Mouse (Mus musculus): Measurements from ENCODE around the gene Synj1. TPM values are rescaled to one million over a fixed set of nuclear protein-coding genes. Genes with fewer than 3 reads are reported as not detected.

Synj1 gene
- polyA plus RNA-seq, 1 experiment from 2014 or later, result 72.0 TPM

DNA sequence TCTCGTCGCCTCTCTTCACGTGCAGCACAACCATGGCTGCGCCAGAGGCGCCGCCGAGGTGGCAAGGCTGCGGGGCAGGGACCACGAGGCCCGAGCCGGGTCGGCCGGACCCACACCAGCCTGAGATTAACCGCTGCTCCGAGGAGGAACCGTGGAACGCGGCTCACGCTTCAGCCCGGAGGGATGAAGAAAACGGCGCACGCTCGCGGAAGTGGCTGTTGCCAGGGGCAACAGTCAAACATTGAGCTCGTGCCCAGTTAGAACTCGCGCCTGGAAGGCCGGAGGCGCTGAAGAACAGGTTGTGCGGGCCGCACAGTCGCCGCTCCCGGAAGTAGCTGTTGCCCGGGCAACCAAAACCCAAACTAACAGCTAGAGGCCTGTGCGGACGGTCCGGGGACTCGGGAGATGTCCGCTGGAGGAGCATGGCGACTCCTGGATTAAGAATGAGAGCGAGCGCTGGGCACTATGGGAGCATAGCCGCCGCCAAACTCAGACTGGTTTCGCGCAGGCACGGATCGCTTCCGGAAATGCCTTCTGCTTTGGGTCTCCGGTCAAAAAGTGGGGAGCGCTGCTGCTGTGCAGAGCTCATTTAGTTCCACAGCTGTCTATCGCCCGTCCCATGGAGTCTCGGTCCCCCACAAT lies 76.3 kb downstream of the Synj1 start, which contains the start of gene Cfap298:
TSS of gene Cfap298 (minus strand) at position 428 of the 642 bp plus-strand sequence.
- Histone ChIP-seq H3K9ac (replicated peaks; ENCODE audit: low read depth, low read length) (peak within 1 kb of the TSS; percentile 72), H3K36me3 (ENCODE audit: control insufficient read depth, insufficient read depth, low read length) (peaks cover 15% of the 10 kb centered on the region), H3K4me2 (ENCODE audit: low read depth, low read length) (peak within 1 kb of the TSS; percentile 77), H3K4me3 (ENCODE audit: low read depth, low read length) (peak within 1 kb of the TSS; percentile 86), H3K4me1 (ENCODE audit: control insufficient read depth, insufficient read depth, low read length) (peaks cover 5% of the 10 kb centered on the region; the same call in 1 of the 2 replicates), H3K27ac (ENCODE audit: low read depth, low read length) (peak within 1 kb of the TSS; percentile 81), H3K9me3 (ENCODE audit: control insufficient read depth, low read length) (no peaks in the 10 kb centered on the region), H3K27me3 (ENCODE audit: control insufficient read depth, insufficient read depth, low read length) (no peaks in the 10 kb centered on the region)
- peak; percentile 98 for ATAC-seq (ENCODE audit: low read depth)
- WGBS, result under 1% methylated on average over 56 of the region's 56 CpGs

DNA sequence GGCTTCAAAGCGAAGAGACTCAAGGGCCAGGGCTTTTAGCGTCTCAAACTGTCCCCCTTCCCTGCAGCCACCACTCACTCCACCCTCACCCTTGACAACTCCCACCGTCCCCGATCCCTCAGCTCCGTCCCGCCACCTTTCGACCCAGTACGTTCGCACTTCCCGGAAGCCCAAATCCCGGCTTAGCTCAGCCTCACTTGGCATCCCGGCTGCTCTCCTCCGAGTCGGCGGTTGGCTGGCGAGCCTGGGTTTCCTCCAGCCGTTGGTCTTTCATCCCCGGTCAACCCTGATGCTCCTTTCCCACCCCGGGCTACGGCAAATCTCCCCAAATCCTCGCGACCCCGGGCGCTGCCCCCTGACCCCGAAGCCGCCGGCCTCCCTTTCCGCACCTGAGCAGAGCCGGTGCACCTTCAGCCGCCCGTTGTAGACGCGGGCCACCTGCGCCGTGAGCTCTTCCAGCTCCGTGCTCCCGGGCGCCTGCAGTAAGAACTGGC lies 76.9 kb downstream of the Synj1 start:
- H3K27me3 ChIP-seq (ENCODE audit: control insufficient read depth, insufficient read depth, low read length), result no peaks in the 10 kb centered on the region
- peaks cover 15% of the 10 kb centered on the region for H3K36me3 ChIP-seq (ENCODE audit: control insufficient read depth, insufficient read depth, low read length)
- H3K9me3 ChIP-seq (ENCODE audit: control insufficient read depth, low read length), result no peaks in the 10 kb centered on the region
- H3K27ac ChIP-seq (ENCODE audit: low read depth, low read length), result peak overlapping the region; percentile 81
- H3K4me3 ChIP-seq (ENCODE audit: low read depth, low read length), result peak overlapping the region; percentile 86
- peak; percentile 59 for ATAC-seq (ENCODE audit: low read depth)
- H3K9ac ChIP-seq (replicated peaks; ENCODE audit: low read depth, low read length), result peak overlapping the region; percentile 72
- peaks cover 5% of the 10 kb centered on the region; the same call in 1 of the 2 replicates for H3K4me1 ChIP-seq (ENCODE audit: control insufficient read depth, insufficient read depth, low read length)
- WGBS, result under 1% methylated on average over 38 of the region's 38 CpGs
- H3K4me2 ChIP-seq (ENCODE audit: low read depth, low read length), result peak overlapping the region; percentile 77

DNA sequence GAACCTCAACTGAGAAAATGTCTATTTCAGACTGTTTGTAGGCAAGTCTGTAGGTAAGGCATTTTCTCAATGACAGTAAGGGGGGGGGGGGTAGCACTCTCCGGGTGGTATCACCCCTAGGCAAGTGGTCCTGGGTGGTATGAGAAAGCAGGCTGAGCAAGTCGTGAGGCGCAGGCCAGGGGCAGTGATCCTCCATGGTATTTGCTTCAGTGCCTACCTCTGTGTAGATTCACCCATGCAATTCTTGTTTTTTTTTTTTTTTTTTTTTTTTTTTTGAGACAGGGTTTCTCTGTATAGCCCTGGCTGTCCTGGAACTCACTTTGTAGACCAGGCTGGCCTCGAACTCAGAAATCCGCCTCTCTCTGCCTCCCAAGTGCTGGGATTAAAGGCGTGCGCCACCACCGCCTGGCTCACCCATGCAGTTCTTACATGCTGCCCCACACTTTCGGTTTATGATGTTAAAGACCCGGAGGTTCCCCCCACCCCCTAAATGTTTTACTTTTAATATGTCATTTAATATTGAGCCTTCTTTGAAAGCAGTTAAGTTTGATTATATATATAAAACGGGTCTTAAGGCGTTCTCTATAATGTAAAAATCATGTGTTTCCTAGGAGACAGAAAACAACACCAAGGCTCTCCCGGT lies 77.5 kb downstream of the Synj1 start:
- H3K9ac ChIP-seq (replicated peaks; ENCODE audit: low read depth, low read length), result peak overlapping the region; percentile 72
- H3K4me3 ChIP-seq (ENCODE audit: low read depth, low read length), result peak overlapping the region; percentile 86
- no peaks in the 10 kb centered on the region for H3K27me3 ChIP-seq (ENCODE audit: control insufficient read depth, insufficient read depth, low read length)
- 35% methylated on average over 13 of the region's 13 CpGs for WGBS
- peak overlapping the region; percentile 77 for H3K4me2 ChIP-seq (ENCODE audit: low read depth, low read length)
- no peaks in the 10 kb centered on the region for H3K9me3 ChIP-seq (ENCODE audit: control insufficient read depth, low read length)
- H3K27ac ChIP-seq (ENCODE audit: low read depth, low read length), result no peak overlapping the region; the same call in 1 of the 2 replicates
- H3K4me1 ChIP-seq (ENCODE audit: control insufficient read depth, insufficient read depth, low read length), result peaks cover 5% of the 10 kb centered on the region; the same call in 1 of the 2 replicates
- H3K36me3 ChIP-seq (ENCODE audit: control insufficient read depth, insufficient read depth, low read length), result peaks cover 17% of the 10 kb centered on the region
- no peak for ATAC-seq (ENCODE audit: low read depth)

DNA sequence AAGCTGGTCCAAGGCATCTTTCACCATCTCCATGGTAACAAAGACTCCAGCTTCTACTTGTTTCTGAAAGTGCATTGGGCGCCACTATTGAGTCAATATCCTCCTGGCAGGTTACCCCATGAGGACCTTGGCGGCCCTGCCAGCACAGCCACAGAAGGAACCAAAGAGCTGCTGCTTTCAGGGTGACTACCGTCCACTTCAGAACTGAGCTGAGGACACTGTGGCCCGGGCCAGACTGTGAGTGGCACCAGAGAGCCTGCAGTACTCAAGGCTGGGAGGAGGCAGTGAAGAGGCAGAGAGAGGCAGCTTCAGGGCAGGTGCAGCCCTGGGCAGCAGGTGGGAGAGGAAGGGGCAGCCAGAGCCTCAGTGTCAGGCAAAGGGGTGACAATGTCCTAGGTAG lies 83.7 kb downstream of the Synj1 start:
- Histone ChIP-seq H3K9me3 (ENCODE audit: control insufficient read depth, low read length) (no peaks in the 10 kb centered on the region), H3K4me3 (ENCODE audit: low read depth, low read length) (no peak overlapping the region), H3K27ac (ENCODE audit: low read depth, low read length) (no peak overlapping the region), H3K9ac (replicated peaks; ENCODE audit: low read depth, low read length) (no peak overlapping the region), H3K4me1 (ENCODE audit: control insufficient read depth, insufficient read depth, low read length) (no peaks in the 10 kb centered on the region), H3K4me2 (ENCODE audit: low read depth, low read length) (no peak overlapping the region), H3K36me3 (ENCODE audit: control insufficient read depth, insufficient read depth, low read length) (peaks cover 3% of the 10 kb centered on the region; the same call in 1 of the 2 replicates), H3K27me3 (ENCODE audit: control insufficient read depth, insufficient read depth, low read length) (no peaks in the 10 kb centered on the region)
- WGBS, result 87% methylated on average over 4 of the region's 4 CpGs
- ATAC-seq (ENCODE audit: low read depth), result no peak

DNA sequence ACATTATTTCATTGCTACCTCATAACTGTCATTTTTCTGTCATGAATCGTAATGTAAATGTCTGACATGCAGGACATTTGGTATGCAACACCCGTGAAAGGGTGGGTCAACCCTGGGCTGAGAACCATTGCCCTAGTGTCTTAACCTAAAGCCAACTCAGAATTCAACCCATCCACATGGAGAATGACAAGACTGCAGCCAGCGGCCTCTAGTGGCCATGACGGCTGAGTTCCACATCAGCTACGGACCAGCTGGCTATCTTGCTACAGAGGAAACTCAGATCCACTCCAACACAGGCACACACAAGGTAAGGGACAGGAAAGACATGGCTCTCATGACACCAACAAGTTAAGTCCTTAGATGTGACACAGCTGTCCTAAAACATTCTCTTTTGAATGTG lies 85.6 kb downstream of the Synj1 start:
- 28% methylated on average over 5 of the region's 5 CpGs for WGBS
- no peak overlapping the region for H3K4me2 ChIP-seq (ENCODE audit: low read depth, low read length)
- no peak overlapping the region for H3K9ac ChIP-seq (replicated peaks; ENCODE audit: low read depth, low read length)
- H3K36me3 ChIP-seq (ENCODE audit: control insufficient read depth, insufficient read depth, low read length), result peaks cover 3% of the 10 kb centered on the region; the same call in 1 of the 2 replicates
- no peaks in the 10 kb centered on the region for H3K9me3 ChIP-seq (ENCODE audit: control insufficient read depth, low read length)
- no peaks in the 10 kb centered on the region for H3K27me3 ChIP-seq (ENCODE audit: control insufficient read depth, insufficient read depth, low read length)
- H3K4me3 ChIP-seq (ENCODE audit: low read depth, low read length), result no peak overlapping the region
- no peaks in the 10 kb centered on the region for H3K4me1 ChIP-seq (ENCODE audit: control insufficient read depth, insufficient read depth, low read length)
- peak; percentile 56 for ATAC-seq (ENCODE audit: low read depth)
- H3K27ac ChIP-seq (ENCODE audit: low read depth, low read length), result no peak overlapping the region

DNA sequence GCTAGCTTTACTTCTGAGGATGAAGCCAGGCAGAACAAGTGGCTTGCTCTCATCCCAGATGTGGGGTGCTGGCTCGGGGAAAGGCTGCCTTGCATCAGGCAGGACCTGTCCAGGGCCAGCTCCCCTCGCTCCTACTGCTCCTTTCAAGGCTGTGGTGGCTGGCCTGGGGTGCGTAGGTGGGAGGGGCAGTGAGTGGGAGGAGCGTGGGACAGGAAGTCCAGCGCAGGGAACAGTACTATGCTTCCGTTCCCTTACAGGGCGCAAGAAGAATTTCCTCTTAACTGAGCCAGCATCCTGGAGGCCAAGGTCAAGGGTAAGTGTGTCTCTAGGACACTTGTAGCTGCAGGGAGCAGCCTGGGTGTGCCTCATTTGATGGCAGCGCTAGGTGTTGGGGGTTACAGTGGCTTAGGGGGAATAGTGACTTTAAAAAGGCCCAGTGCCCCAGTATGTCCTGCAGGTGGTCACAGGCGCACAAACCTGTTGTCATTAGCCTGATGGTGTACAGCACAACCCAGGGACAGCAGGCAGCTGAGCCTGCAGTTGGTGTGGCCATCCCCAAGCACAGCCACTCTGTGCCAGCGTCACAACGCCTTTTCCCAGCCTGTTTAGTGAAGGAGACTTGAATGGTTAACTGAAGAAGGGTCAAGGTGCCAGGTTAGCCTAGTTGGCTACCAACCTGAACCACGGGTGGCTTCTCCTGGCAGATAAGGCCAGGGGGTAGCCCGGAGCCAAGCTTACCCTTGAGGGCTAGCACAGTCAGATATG lies 86.3 kb downstream of the Synj1 start:
- Histone ChIP-seq H3K4me3 (ENCODE audit: low read depth, low read length) (no peak overlapping the region), H3K36me3 (ENCODE audit: control insufficient read depth, insufficient read depth, low read length) (peaks cover 3% of the 10 kb centered on the region; the same call in 1 of the 2 replicates), H3K4me1 (ENCODE audit: control insufficient read depth, insufficient read depth, low read length) (no peaks in the 10 kb centered on the region), H3K4me2 (ENCODE audit: low read depth, low read length) (no peak overlapping the region), H3K9ac (replicated peaks; ENCODE audit: low read depth, low read length) (no peak overlapping the region), H3K27ac (ENCODE audit: low read depth, low read length) (no peak overlapping the region), H3K9me3 (ENCODE audit: control insufficient read depth, low read length) (no peaks in the 10 kb centered on the region), H3K27me3 (ENCODE audit: control insufficient read depth, insufficient read depth, low read length) (no peaks in the 10 kb centered on the region)
- no peak; the same call in 1 of the 2 replicates for ATAC-seq (ENCODE audit: low read depth)
- 90% methylated on average over 13 of the region's 13 CpGs for WGBS

DNA sequence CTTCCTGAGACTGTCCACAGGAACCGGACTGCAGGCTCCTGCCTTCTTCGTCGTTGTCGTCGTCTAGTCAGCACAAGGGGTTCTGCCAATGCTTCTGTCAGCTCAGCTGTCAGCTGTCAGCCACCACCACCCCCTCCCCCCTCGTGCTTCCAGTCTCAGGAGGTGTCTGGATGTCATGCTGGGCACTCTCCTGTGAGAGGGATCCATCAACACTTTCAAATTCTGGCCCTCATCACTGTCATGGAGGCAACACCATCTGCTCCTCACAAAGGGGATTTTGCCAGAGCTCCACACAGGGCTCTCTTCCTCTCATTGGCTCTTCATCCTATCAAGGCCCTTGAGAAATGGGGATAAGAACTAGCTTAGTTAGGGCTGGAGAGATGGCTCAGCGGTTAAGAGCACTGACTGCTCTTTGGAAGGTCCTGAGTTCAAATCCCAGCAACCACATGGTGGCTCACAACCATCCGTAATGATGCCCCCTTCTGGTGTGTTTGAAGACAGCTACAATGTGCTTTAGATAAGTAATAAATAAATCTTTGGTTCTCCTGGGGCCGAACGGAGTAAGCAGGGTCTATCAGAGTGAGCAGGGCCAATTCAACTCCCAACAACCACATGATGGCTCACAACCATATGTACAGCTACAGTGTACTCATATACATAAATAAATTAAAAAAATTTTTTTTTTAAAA lies 89.5 kb downstream of the Synj1 start:
- Histone ChIP-seq H3K9me3 (ENCODE audit: control insufficient read depth, low read length) (no peaks in the 10 kb centered on the region), H3K27me3 (ENCODE audit: control insufficient read depth, insufficient read depth, low read length) (no peaks in the 10 kb centered on the region), H3K36me3 (ENCODE audit: control insufficient read depth, insufficient read depth, low read length) (no peaks in the 10 kb centered on the region; the same call in 1 of the 2 replicates), H3K4me2 (ENCODE audit: low read depth, low read length) (no peak overlapping the region), H3K4me1 (ENCODE audit: control insufficient read depth, insufficient read depth, low read length) (no peaks in the 10 kb centered on the region), H3K9ac (replicated peaks; ENCODE audit: low read depth, low read length) (no peak overlapping the region), H3K4me3 (ENCODE audit: low read depth, low read length) (no peak overlapping the region), H3K27ac (ENCODE audit: low read depth, low read length) (no peak overlapping the region)
- peak; percentile 45; the same call in 1 of the 2 replicates for ATAC-seq (ENCODE audit: low read depth)
- WGBS, result 56% methylated on average over 10 of the region's 10 CpGs

DNA sequence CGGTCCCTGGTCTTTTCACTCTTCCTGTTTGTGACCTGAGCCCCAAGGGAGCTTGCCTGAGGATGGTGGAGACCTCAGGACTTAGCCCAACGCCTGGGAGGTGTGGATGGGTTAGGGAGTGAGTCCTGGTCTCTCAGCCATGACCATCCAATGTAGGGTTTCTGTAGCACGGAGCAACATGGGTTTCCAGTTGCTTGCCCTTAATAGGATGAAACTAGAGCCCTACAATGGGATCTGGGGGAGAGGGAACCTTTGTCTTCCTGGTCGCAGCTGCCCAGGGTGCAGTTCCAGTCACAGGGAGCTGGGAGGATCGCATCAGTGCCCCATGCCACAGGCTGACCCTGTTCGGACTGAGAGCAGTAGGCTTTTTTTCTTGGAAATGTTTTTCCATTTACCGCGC lies 94.0 kb downstream of the Synj1 start:
- Histone ChIP-seq H3K9ac (replicated peaks; ENCODE audit: low read depth, low read length) (no peak overlapping the region), H3K9me3 (ENCODE audit: control insufficient read depth, low read length) (no peaks in the 10 kb centered on the region), H3K4me3 (ENCODE audit: low read depth, low read length) (no peak overlapping the region), H3K36me3 (ENCODE audit: control insufficient read depth, insufficient read depth, low read length) (no peaks in the 10 kb centered on the region), H3K27me3 (ENCODE audit: control insufficient read depth, insufficient read depth, low read length) (no peaks in the 10 kb centered on the region), H3K4me2 (ENCODE audit: low read depth, low read length) (no peak overlapping the region), H3K4me1 (ENCODE audit: control insufficient read depth, insufficient read depth, low read length) (no peaks in the 10 kb centered on the region), H3K27ac (ENCODE audit: low read depth, low read length) (no peak overlapping the region)
- 88% methylated on average over 8 of the region's 8 CpGs for WGBS
- ATAC-seq (ENCODE audit: low read depth), result no peak
